Mouse (Mus musculus): Measurements from ENCODE around the gene Zic4. TPM values are rescaled to one million over a fixed set of nuclear protein-coding genes. Genes with fewer than 3 reads are reported as not detected.

Gene Zic4
- polyA plus RNA-seq, 1 experiment: not detected

DNA sequence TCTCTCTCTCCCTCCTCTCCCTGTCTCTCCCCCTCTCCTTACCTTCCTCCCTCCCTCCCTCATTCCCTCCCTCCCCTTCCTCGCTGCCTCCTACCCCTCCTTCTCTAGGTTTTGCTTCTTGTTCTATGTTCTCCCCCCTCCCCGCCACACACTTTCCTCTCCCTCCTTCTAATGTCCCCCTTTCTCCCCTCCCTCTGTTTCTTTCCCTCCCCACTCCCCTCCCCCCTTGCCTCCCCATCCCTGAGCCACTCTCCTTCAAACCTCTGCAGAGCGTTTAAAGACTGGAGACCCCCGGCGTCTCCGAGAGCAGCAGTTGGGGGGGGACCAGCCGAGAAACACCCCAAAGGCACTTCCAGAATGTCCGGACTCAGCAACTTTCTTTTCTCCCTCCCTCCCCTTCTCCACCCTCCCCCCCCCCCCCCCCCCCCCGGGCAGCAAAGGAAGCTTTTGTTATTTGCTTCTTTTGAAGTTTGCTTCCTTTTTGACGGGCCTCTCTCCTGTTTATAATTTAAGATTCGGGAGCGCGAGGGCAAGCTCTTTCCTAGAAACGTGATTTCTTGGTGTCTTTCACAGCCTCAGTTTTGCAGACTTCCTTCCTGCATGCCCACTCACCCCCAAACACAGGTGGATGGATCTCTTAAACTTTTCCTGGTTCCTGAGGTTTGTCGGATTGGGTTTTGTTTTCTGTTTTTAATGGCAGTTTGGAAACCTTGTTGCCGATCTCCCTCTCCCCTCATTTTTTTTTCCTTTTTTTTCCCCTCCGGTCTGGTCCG, 4.2 kb downstream of the Zic4 start:
- Histone ChIP-seq H3K4me3 (ENCODE audit: control insufficient read depth, insufficient read depth, low read length) (no peak overlapping the region), H3K27ac (ENCODE audit: control insufficient read depth, insufficient read depth, low read length) (no peak overlapping the region), H3K4me1 (replicated peaks; ENCODE audit: control insufficient read depth, insufficient read depth, low read length) (peaks cover 5% of the 10 kb centered on the region; the same call in 1 of the 2 replicates), H3K36me3 (ENCODE audit: control insufficient read depth, insufficient read depth, low read length) (no peaks in the 10 kb centered on the region), H3K27me3 (ENCODE audit: control insufficient read depth, insufficient read depth, low read length) (peaks cover 19% of the 10 kb centered on the region; the same call in 1 of the 2 replicates)
- 9% methylated on average over 18 of the region's 18 CpGs for WGBS
- no peak for DNase-seq
- TF ChIP-seq CTCF (IDR thresholded peaks at IDR 0.05; ENCODE audit: borderline replicate concordance, control insufficient read depth, extremely low read depth, insufficient read depth, low read length, poor library complexity) (no peak), POLR2A (IDR thresholded peaks at IDR 0.05; ENCODE audit: control insufficient read depth, extremely low read depth, insufficient read depth, low read length, poor library complexity) (no peak)

DNA sequence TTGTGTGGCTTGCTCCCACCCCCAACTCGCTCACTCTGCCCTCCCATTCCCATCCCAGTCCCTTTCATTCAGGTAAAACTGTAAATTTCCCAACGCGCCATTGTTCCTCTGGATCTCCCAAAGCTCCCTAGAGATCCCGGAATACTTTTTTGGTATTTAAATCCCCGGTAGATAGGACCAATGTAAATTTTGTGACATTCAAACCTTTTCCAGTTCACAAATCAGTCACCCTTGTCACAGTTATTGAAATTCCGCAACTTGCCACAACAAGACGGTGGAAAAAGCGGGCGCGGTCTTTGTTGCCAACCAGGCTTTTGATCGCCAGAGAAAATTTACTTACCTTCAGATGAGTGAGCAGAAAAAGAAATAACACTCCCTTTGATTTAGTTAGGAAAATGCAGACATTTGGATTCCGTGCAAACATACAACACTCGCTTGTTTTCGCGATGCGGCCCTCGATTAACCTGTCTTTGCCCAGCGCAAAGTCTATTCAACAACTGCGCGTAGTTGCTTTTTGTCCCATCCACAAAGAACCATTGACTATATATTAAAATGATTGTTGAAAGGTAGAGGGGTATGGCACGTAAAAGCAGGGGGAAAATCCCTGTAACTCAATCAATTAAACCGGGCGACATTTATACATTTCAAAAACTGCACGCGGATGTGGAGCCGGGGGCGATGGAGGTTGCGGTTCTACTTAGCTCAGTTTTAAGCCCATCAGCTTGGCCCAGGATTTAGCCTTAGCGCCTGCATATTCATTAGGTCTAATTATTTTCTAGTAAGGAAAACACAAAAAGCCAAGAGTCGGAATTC, 5.0 kb downstream of the Zic4 start:
- 20% methylated on average over 30 of the region's 30 CpGs for WGBS
- Histone ChIP-seq H3K36me3 (ENCODE audit: control insufficient read depth, insufficient read depth, low read length) (no peaks in the 10 kb centered on the region), H3K27me3 (ENCODE audit: control insufficient read depth, insufficient read depth, low read length) (peaks cover 12% of the 10 kb centered on the region; the same call in 1 of the 2 replicates), H3K4me3 (ENCODE audit: control insufficient read depth, insufficient read depth, low read length) (no peak overlapping the region), H3K4me1 (replicated peaks; ENCODE audit: control insufficient read depth, insufficient read depth, low read length) (peaks cover under 1% of the 10 kb centered on the region; the same call in 1 of the 2 replicates), H3K27ac (ENCODE audit: control insufficient read depth, insufficient read depth, low read length) (no peak overlapping the region)
- no peak for DNase-seq
- TF ChIP-seq POLR2A (IDR thresholded peaks at IDR 0.05; ENCODE audit: control insufficient read depth, extremely low read depth, insufficient read depth, low read length, poor library complexity): no peak
- TF ChIP-seq CTCF (IDR thresholded peaks at IDR 0.05; ENCODE audit: borderline replicate concordance, control insufficient read depth, extremely low read depth, insufficient read depth, low read length, poor library complexity): no peak

DNA sequence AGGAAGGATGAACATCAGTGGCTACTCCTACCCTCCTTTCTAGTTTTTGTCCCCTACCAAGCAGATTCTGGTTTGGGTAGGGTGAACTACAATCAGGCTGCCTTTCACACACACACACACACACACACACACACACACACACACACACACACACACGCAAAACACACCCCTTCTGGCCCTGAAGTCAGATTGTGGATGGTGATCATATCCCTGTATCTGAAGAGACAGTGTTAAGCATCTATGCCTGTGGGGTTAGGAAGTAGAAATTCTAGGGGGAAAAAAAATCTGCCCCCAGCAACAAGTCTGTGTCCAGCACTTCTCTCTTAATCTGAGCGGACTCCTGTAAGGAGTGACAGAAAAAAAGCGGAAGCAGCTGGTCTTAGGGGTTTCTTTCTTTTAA, 5.9 kb downstream of the Zic4 start:
- no peaks in the 10 kb centered on the region for H3K4me1 ChIP-seq (replicated peaks; ENCODE audit: control insufficient read depth, insufficient read depth, low read length)
- H3K27ac ChIP-seq (ENCODE audit: control insufficient read depth, insufficient read depth, low read length): no peak overlapping the region
- no peak for DNase-seq
- peaks cover 10% of the 10 kb centered on the region; the same call in 1 of the 2 replicates for H3K27me3 ChIP-seq (ENCODE audit: control insufficient read depth, insufficient read depth, low read length)
- WGBS: 4% methylated on average over 3 of the region's 3 CpGs
- no peaks in the 10 kb centered on the region for H3K36me3 ChIP-seq (ENCODE audit: control insufficient read depth, insufficient read depth, low read length)
- no peak overlapping the region for H3K4me3 ChIP-seq (ENCODE audit: control insufficient read depth, insufficient read depth, low read length)
- TF ChIP-seq POLR2A (IDR thresholded peaks at IDR 0.05; ENCODE audit: control insufficient read depth, extremely low read depth, insufficient read depth, low read length, poor library complexity): no peak
- no peak for TF ChIP-seq CTCF (IDR thresholded peaks at IDR 0.05; ENCODE audit: borderline replicate concordance, control insufficient read depth, extremely low read depth, insufficient read depth, low read length, poor library complexity)

DNA sequence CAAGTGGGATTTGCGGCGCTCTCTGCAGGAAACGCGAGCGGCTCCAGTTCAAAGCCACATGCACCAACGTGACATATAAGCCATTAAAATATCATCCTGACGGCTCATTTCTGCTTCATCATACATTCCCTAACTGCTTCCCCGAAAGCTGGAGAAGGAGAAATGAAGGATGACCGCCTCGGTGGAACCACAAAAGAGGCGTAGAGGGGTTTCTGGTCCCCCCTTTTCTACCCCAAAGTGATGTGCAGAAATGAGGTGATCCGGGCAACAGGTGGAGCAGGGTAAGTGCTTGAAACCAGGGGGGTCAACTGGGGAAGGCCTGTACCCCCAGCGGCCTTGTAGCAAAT, 6.7 kb downstream of the Zic4 start:
- Histone ChIP-seq H3K27ac (ENCODE audit: control insufficient read depth, insufficient read depth, low read length) (no peak overlapping the region), H3K4me1 (replicated peaks; ENCODE audit: control insufficient read depth, insufficient read depth, low read length) (no peaks in the 10 kb centered on the region), H3K27me3 (ENCODE audit: control insufficient read depth, insufficient read depth, low read length) (peaks cover 10% of the 10 kb centered on the region; the same call in 1 of the 2 replicates), H3K36me3 (ENCODE audit: control insufficient read depth, insufficient read depth, low read length) (no peaks in the 10 kb centered on the region), H3K4me3 (ENCODE audit: control insufficient read depth, insufficient read depth, low read length) (no peak overlapping the region)
- DNase-seq: no peak
- 13% methylated on average over 13 of the region's 13 CpGs for WGBS
- TF ChIP-seq POLR2A (IDR thresholded peaks at IDR 0.05; ENCODE audit: control insufficient read depth, extremely low read depth, insufficient read depth, low read length, poor library complexity): no peak
- no peak for TF ChIP-seq CTCF (IDR thresholded peaks at IDR 0.05; ENCODE audit: borderline replicate concordance, control insufficient read depth, extremely low read depth, insufficient read depth, low read length, poor library complexity)

DNA sequence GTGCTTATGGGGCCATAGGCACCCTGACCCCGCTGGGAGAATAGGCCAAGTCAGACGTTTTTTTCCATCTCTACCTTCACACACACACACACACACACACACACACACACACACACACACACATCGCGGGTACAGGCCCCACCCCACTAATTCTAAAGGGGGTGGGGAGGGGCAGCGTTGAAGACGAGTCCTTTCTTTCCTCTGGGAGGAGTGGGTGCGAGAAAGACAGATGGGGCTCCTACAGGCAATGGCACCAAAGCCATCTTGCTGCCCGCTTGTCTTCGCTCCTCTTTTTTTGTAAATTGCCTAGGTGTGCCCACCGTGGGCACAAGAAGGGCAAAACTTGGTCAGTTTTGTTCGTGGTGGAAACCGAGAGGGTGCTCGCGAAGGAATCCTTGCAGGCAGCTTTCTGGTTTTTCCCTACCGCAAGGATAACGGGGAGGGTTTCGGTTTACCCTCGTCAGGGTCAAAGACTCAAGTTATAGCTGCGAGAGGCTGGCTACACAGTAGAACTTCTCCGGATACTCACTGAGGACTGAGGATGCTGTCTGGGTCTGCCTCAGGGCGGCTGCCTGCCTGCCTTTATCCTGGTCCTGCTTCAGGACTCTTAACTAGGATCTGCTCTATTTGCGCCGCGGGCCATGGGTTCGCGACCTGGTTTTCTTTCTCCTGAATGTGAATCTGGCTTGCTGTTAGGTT, 7.2 kb downstream of the Zic4 start:
- Histone ChIP-seq H3K36me3 (ENCODE audit: control insufficient read depth, insufficient read depth, low read length) (no peaks in the 10 kb centered on the region), H3K4me1 (replicated peaks; ENCODE audit: control insufficient read depth, insufficient read depth, low read length) (no peaks in the 10 kb centered on the region), H3K27ac (ENCODE audit: control insufficient read depth, insufficient read depth, low read length) (no peak overlapping the region), H3K27me3 (ENCODE audit: control insufficient read depth, insufficient read depth, low read length) (peaks cover 9% of the 10 kb centered on the region; the same call in 1 of the 2 replicates), H3K4me3 (ENCODE audit: control insufficient read depth, insufficient read depth, low read length) (no peak overlapping the region)
- no peak for TF ChIP-seq POLR2A (IDR thresholded peaks at IDR 0.05; ENCODE audit: control insufficient read depth, extremely low read depth, insufficient read depth, low read length, poor library complexity)
- TF ChIP-seq CTCF (IDR thresholded peaks at IDR 0.05; ENCODE audit: borderline replicate concordance, control insufficient read depth, extremely low read depth, insufficient read depth, low read length, poor library complexity): no peak
- DNase-seq: no peak
- WGBS: 12% methylated on average over 26 of the region's 26 CpGs

DNA sequence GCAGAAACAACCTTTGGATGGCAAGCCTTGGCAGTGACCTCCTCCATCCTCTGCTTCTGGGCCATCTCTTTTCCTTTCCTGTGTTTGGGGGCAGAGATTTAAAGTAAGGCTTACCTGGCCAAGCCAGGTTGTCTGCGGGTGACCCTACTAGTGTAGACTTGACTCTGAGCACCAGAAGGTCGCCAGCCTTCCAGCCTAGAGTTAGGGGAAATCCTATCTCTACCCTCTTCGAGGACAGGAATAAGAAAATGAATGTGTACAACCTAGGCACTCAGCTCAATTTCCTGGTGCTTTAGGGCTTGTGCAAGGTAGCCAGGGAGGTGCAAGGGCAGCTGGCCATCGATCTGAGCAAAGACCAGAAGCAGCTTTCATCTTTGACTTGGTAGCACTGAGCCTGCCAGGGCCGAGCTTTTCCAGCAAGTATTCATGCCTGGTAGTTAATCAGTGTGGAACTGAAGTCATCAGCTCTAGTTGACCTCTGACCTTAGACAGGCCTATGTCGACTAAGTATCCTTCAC, 8.0 kb downstream of the Zic4 start:
- WGBS: 28% methylated on average over 6 of the region's 6 CpGs
- Histone ChIP-seq H3K27ac (ENCODE audit: control insufficient read depth, insufficient read depth, low read length) (no peak overlapping the region), H3K36me3 (ENCODE audit: control insufficient read depth, insufficient read depth, low read length) (no peaks in the 10 kb centered on the region), H3K27me3 (ENCODE audit: control insufficient read depth, insufficient read depth, low read length) (peaks cover 2% of the 10 kb centered on the region; the same call in 1 of the 2 replicates), H3K4me3 (ENCODE audit: control insufficient read depth, insufficient read depth, low read length) (no peak overlapping the region), H3K4me1 (replicated peaks; ENCODE audit: control insufficient read depth, insufficient read depth, low read length) (no peaks in the 10 kb centered on the region)
- no peak for DNase-seq
- no peak for TF ChIP-seq CTCF (IDR thresholded peaks at IDR 0.05; ENCODE audit: borderline replicate concordance, control insufficient read depth, extremely low read depth, insufficient read depth, low read length, poor library complexity)
